Comparison of ENCODE assay signal across 13 mouse cellular contexts in the genomic region with DNA sequence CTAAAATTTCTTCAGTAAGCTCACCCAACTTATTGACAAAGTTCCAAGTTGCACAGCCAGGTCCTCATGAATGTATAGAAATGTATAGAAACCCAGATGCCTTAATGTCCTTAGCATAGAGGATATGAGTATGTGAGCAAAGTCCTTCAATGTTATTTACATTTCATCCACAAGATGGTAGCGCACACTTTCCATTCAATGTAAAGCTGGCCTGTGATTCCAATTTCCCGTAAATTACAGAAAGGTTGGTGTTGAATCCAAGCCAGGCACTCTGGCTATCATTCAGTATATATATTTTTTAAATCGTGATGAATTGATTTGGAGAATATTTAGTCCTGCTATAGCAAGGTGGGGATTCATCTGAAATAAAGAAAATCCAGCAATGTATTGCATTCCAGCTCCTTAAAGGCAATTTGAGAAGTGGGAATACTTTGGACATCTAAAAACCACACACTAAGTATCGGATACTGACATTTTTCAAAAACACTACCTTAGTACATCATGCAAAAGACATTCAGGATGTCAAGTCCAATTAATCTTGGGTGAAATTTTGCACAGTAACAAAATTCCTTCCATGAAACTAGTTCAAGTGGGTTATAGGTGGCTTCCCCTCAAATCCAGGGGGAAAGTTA.
DNase-seq lines count a peak whose midpoint lies in the region; ATAC-seq and TF ChIP-seq lines count a peak whose summit lies in the region.
"Had no signal": no experiment of that assay in that cellular context is flagged by ENCODE, and none has a peak within 500 bp of the region (broad histone marks: within the 10 kb centered on the region; RNA-seq: fewer than 3 reads in every experiment).

No protein-coding gene starts in this region.

- H3K4me1 ChIP-seq in liver, embryonic 14.5 days (replicated peaks; ENCODE audit: control insufficient read depth in 2 of 2, insufficient read depth in 2 of 2, low read length in 1 of 2) = no peaks in the 10 kb centered on the region
- no peaks in the 10 kb centered on the region for H3K4me1 ChIP-seq in liver, embryonic 12.5 days
- peaks cover 11% of the 10 kb centered on the region for H3K4me1 ChIP-seq in embryonic fibroblast, embryonic 13.5 days (ENCODE audit: control insufficient read depth, insufficient read depth, low read length)
- H3K4me1 ChIP-seq: forebrain, embryonic 10.5 days had no signal

- H3K9ac ChIP-seq in liver, embryonic 14.5 days (replicated peaks) = no peak overlapping the region
- H3K9ac ChIP-seq in liver, embryonic 12.5 days = no peak overlapping the region

- no peaks in the 10 kb centered on the region for H3K27me3 ChIP-seq in liver, embryonic 14.5 days (ENCODE audit: control insufficient read depth, insufficient read depth, low read length)
- H3K27me3 ChIP-seq in liver, embryonic 12.5 days (replicated peaks) = no peaks in the 10 kb centered on the region

- H3K9me3 ChIP-seq in liver, embryonic 14.5 days (ENCODE audit: control insufficient read depth, low read length) = no peaks in the 10 kb centered on the region
- no peaks in the 10 kb centered on the region for H3K9me3 ChIP-seq in liver, embryonic 12.5 days (replicated peaks)
- H3K9me3 ChIP-seq: forebrain, embryonic 10.5 days had no signal

- TF ChIP-seq CTCF in gastrocnemius, adult 2 months (IDR thresholded peaks at IDR 0.05) = peak; percentile 13; the same call in 1 of the 2 replicates
- TF ChIP-seq CTCF in liver, embryonic 14.5 days (IDR thresholded peaks at IDR 0.05; ENCODE audit: low read depth) = peak; percentile 8; the same call in 1 of the 2 replicates
- no peak for TF ChIP-seq CTCF in embryonic fibroblast, embryonic 13.5 days (IDR thresholded peaks at IDR 0.05; ENCODE audit: borderline replicate concordance, insufficient read depth, low read length)

- no peak for DNase-seq in gastrocnemius, adult 2 months
- DNase-seq in gastrocnemius, postnatal 25 days = no peak
- no peak for DNase-seq in liver, embryonic 14.5 days (ENCODE audit: low read depth in 3 of 3, low spot score in 3 of 3)
- peak; percentile 68 for DNase-seq in NIH3T3 (ENCODE audit: low read depth)
- no peak for DNase-seq in adrenal gland, adult (ENCODE audit: inconsistent age in 2 of 2, low spot score in 1 of 2)
- no peak for DNase-seq in kidney, adult 9 months
- DNase-seq: adrenal gland, postnatal 36 days; cerebellum, postnatal 10 days; kidney, postnatal 10 days; lung, postnatal 36 days had no signal

- no peak for TF ChIP-seq EP300 in liver, embryonic 14.5 days (IDR thresholded peaks at IDR 0.05; ENCODE audit: low read depth)

- no peak for ATAC-seq in liver, embryonic 14.5 days (ENCODE audit: insufficient read depth)
- no peak for ATAC-seq in liver, embryonic 12.5 days

- H3K4me2 ChIP-seq in liver, embryonic 14.5 days (ENCODE audit: low read depth) = no peak overlapping the region
- no peak overlapping the region for H3K4me2 ChIP-seq in liver, embryonic 12.5 days

- 55% methylated on average over 4 of the region's 4 CpGs for WGBS in liver, embryonic 14.5 days (ENCODE audit: insufficient replicate concordance)
- WGBS in liver, embryonic 12.5 days (ENCODE audit: insufficient replicate concordance) = 60% methylated on average over 4 of the region's 4 CpGs

- TF ChIP-seq POLR2A in embryonic fibroblast, embryonic 13.5 days (IDR thresholded peaks at IDR 0.05; ENCODE audit: low read depth, low read length) = no peak

- H3K36me3 ChIP-seq in liver, embryonic 14.5 days (replicated peaks; ENCODE audit: control insufficient read depth, insufficient read depth, low read depth) = no peaks in the 10 kb centered on the region
- H3K36me3 ChIP-seq in liver, embryonic 12.5 days = no peaks in the 10 kb centered on the region
- H3K36me3 ChIP-seq: forebrain, embryonic 10.5 days had no signal

- intact Hi-C loops in gastrocnemius, adult 2 months (cut with DNase I) = no loop called here

- no peak overlapping the region for H3K4me3 ChIP-seq in gastrocnemius, adult 2 months
- H3K4me3 ChIP-seq in liver, embryonic 14.5 days (ENCODE audit: insufficient read depth in 1 of 2, low read depth in 2 of 2, low read length in 2 of 2) = no peak overlapping the region
- H3K4me3 ChIP-seq in liver, embryonic 12.5 days = no peak overlapping the region
- no peak overlapping the region for H3K4me3 ChIP-seq in embryonic fibroblast, embryonic 13.5 days (ENCODE audit: insufficient read depth, low read length)
- H3K4me3 ChIP-seq: forebrain, embryonic 10.5 days had no signal

- H3K27ac ChIP-seq in gastrocnemius, adult 2 months = no peak overlapping the region
- H3K27ac ChIP-seq in liver, embryonic 14.5 days = no peak overlapping the region
- H3K27ac ChIP-seq in liver, embryonic 12.5 days = no peak overlapping the region
- H3K27ac ChIP-seq in embryonic fibroblast, embryonic 13.5 days (ENCODE audit: insufficient read depth, low read length) = peak overlapping the region; percentile 54
- H3K27ac ChIP-seq: forebrain, embryonic 10.5 days had no signal
